Mouse (Mus musculus): ENCODE measurements at regions not wholly inside any gene's neighbourhood (a gene's known extent, or its start where the extent isn't known, plus 50 kb on each side); places are given as distances from the start of the nearest gene placed in this dataset.
A peak's percentile ranks its signal among the peaks of the same experiment; 100 is the strongest.

DNA sequence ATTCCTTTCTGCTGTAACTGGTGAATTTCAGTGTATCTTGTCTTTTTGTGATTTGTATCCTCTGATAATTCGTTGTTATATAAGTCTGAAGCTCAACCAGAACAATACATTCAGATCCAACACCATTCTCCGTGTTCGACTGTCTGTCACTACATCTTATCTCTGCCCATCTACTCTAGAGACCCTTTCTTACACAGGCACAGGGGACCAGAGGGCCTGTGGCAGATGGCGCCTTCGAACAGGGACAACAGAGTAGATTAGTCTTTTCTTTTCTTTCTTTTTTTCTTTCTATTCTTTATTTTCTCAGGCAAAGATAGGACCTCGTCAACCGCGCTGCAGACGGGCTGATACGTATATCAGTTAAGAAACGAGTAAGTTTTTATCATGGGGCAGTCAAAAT is 215.3 kb downstream of the Gm21294 start:
- DNase-seq (ENCODE audit: low spot score in 2 of 2) = peak in 1 of 2 experiments; percentile 0
